Mouse (Mus musculus) lung, adult 2 months (tissue): ENCODE data around the gene Vmn2r9. TPM values are rescaled to one million over a fixed set of nuclear protein-coding genes. Genes with fewer than 3 reads are reported as not detected.
A peak's percentile ranks its signal among the peaks of the same experiment; 100 is the strongest.
"Not testable (repeated sequence)": the region's sequence is repeated elsewhere in the genome, so short reads cannot be mapped to it uniquely, and the experiment has no call there.

Source experiments
- DNase-seq: peaks from one replicate; pipeline ENCODE4 v3.0.0; 2022
- H3K4me1 ChIP-seq: fragments of 200-500 bp; 2 replicates; pipeline ENCODE4 v1.6.1; 2011; ENCODE audit warnings: low read length; ENCODE audit not compliant: control insufficient read depth, insufficient read depth
- H3K4me3 ChIP-seq: fragments of 200-500 bp; replicated peaks from 2 replicates; pipeline ENCODE3; 2011; ENCODE audit warnings: low read depth, mild to moderate bottlenecking, control low read depth, low read length; ENCODE audit errors: extremely low read depth
- CTCF ChIP-seq: fragments of 200-500 bp; IDR thresholded peaks from 2 replicates; pipeline ENCODE4 v1.5.1; 2011; ENCODE audit warnings: mild to moderate bottlenecking, low read length, control low read depth; ENCODE audit not compliant: insufficient read depth
- POLR2A ChIP-seq: fragments of 200-500 bp; IDR thresholded peaks from 2 replicates; pipeline ENCODE4 v1.6.1; 2011; ENCODE audit warnings: low read depth, mild to moderate bottlenecking, control low read depth, low read length, borderline replicate concordance; ENCODE audit errors: extremely low read depth
- WGBS: fragments of 180-500 bp; shearing (Covaris S2); methylation state at CpG from one replicate; pipeline ENCODE4 v1.1.7; 2018; 5-methylcytosine and 5-hydroxymethylcytosine counted together
- polyA plus RNA-seq: library from polyadenylated mRNA; depleted of rRNA; stranded (reverse); fragments of >200 nt; gene quantifications from 2 replicates; pipeline ENCODE4 v1.2.3, GENCODE M21; 2012; rRNA removed

Gene Vmn2r9
- polyA plus RNA-seq = not detected in 2 replicates

- not testable (repeated sequence) for H3K4me1 ChIP-seq, DNase-seq, H3K4me3 ChIP-seq
- 48% methylated on average over 1 of the region's 1 CpGs for WGBS
Measured at GRCm38 (mm10) chr5:108852501-108852900, at the start of gene Vmn2r9. Gene Vmn2r9, minus strand, starts transcription at chr5:108852601.

GRCm38 (mm10) chr5:108866746-108867145 lies 14.3 kb upstream of the Vmn2r9 start:
- 17% methylated on average over 1 of the region's 1 CpGs for WGBS
- peak; percentile 13 for DNase-seq
- H3K4me1 ChIP-seq, H3K4me3 ChIP-seq: not testable (repeated sequence)
- 0 out of 2 replicates have a peak, but pooled peaks have one; percentile 18 for TF ChIP-seq CTCF

- 23% methylated on average over 1 of the region's 1 CpGs for WGBS
- DNase-seq = peak; percentile 19
- Histone ChIP-seq H3K4me1 (no peaks in the 10 kb centered on the region), H3K4me3 (peak overlapping the region; percentile 14)
- TF ChIP-seq CTCF (no peak), POLR2A (no peak)
Measured at GRCm38 (mm10) chr5:108849466-108849865, 2.9 kb downstream of the Vmn2r9 start.

- Histone ChIP-seq H3K4me3 (no peak overlapping the region), H3K4me1 (no peaks in the 10 kb centered on the region)
- TF ChIP-seq POLR2A (no peak), CTCF (no peak)
- 53% methylated on average over 1 of the region's 1 CpGs for WGBS
- DNase-seq = peak; percentile 39
Measured at GRCm38 (mm10) chr5:108836156-108836555, 16.2 kb downstream of the Vmn2r9 start.

GRCm38 (mm10) chr5:108823276-108823675 lies 29.1 kb downstream of the Vmn2r9 start:
- DNase-seq = no peak
- 68% methylated on average over 2 of the region's 2 CpGs for WGBS

GRCm38 (mm10) chr5:108808750-108809149 lies 43.7 kb downstream of the Vmn2r9 start, which contains the start of gene Vmn2r8:
Gene Vmn2r8, minus strand, starts transcription at chr5:108808850.
- not testable (repeated sequence) for H3K4me1 ChIP-seq, DNase-seq, H3K4me3 ChIP-seq
- WGBS = 68% methylated on average over 2 of the region's 2 CpGs

More at GRCm38 (mm10) chr5:108823276-108823675, 29.1 kb downstream of the Vmn2r9 start:
- TF ChIP-seq CTCF = no peak
- no peak for TF ChIP-seq POLR2A
- no peak overlapping the region for H3K4me3 ChIP-seq
- no peaks in the 10 kb centered on the region for H3K4me1 ChIP-seq

GRCm38 (mm10) chr5:108803646-108804045 lies 48.8 kb downstream of the Vmn2r9 start:
- WGBS = 14% methylated on average over 1 of the region's 1 CpGs
- no peak for DNase-seq
- peak overlapping the region; percentile 16 for H3K4me3 ChIP-seq
- TF ChIP-seq POLR2A (no peak), CTCF (no peak)
- H3K4me1 ChIP-seq = no peaks in the 10 kb centered on the region

GRCm38 (mm10) chr5:108795263-108795662 lies 57.1 kb downstream of the Vmn2r9 start, which contains the start of gene Tmed11:
Gene Tmed11, minus strand, starts transcription at chr5:108795363.
- not testable (repeated sequence) for H3K4me3 ChIP-seq, H3K4me1 ChIP-seq, DNase-seq
- 57% methylated on average over 2 of the region's 2 CpGs for WGBS

- WGBS = 33% methylated on average over 1 of the region's 1 CpGs
- not testable (repeated sequence) for H3K4me3 ChIP-seq, H3K4me1 ChIP-seq
- DNase-seq = peak; percentile 44
Measured at GRCm38 (mm10) chr5:108790385-108790784, 62.0 kb downstream of the Vmn2r9 start.

Other genes with a start within 250 kb of the Vmn2r9 start
- 78.8 and 87.5 TPM in 2 replicates for gene Gak, start 222.8 kb downstream of the Vmn2r9 start, polyA plus RNA-seq
- gene Tmem175, start 222.8 kb downstream of the Vmn2r9 start, polyA plus RNA-seq = 32.0 and 50.5 TPM in 2 replicates
- gene Idua, start 192.3 kb downstream of the Vmn2r9 start, polyA plus RNA-seq = 28.4 and 34.5 TPM in 2 replicates
- gene Dgkq, start 182.9 kb downstream of the Vmn2r9 start, polyA plus RNA-seq = 24.5 and 27.5 TPM in 2 replicates
- gene Slc26a1, start 177.0 kb downstream of the Vmn2r9 start, polyA plus RNA-seq = 0.05 and 0.11 TPM in 2 replicates
- gene Fgfrl1, start 160.2 kb downstream of the Vmn2r9 start, polyA plus RNA-seq = 48.5 and 48.7 TPM in 2 replicates
- gene Rnf212, start 77.6 kb downstream of the Vmn2r9 start, polyA plus RNA-seq = not detected in 2 replicates
- not detected in 2 replicates for gene Tmed11, start 57.2 kb downstream of the Vmn2r9 start, polyA plus RNA-seq
- not detected in 2 replicates for gene Vmn2r8, start 43.8 kb downstream of the Vmn2r9 start, polyA plus RNA-seq
- gene Vmn2r10, start 153.9 kb upstream of the Vmn2r9 start, polyA plus RNA-seq = not detected in 2 replicates
- gene Vmn2r11, start 207.0 kb upstream of the Vmn2r9 start, polyA plus RNA-seq = not detected in 2 replicates
- not detected in 2 replicates for gene Vmn2r12, start 245.3 kb upstream of the Vmn2r9 start, polyA plus RNA-seq